Mouse (Mus musculus): ENCODE data around the gene Atpaf2.

DNA sequence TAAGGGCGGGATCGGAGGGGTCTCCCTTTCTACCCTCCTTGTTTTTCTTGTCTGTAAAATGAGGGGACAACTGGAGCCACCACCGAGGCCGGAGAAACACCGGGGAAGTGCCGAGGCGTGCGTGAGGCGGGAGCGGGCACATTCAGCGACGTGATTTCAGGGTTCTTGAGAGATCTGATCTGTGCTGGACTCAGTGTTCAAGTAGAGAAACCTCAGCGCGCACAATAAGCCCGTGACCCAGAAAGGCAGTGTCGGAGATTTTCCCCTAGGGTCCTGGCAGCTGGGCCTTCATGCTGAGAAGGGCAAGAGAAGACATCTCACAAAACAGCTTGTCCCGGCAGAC, 36.5 kb upstream of the Atpaf2 start:
- TF ChIP-seq CTCF (IDR thresholded peaks at IDR 0.05; ENCODE audit: low read depth, low read length) (no peak), POLR2A (IDR thresholded peaks at IDR 0.05; ENCODE audit: borderline replicate concordance, low read depth, low read length) (no peak)
